Mouse (Mus musculus) brown adipose tissue, adult 24 weeks (tissue): ENCODE measurements around the gene Rapgef6. TPM values are rescaled to one million over a fixed set of nuclear protein-coding genes. Genes with fewer than 3 reads are reported as not detected.

Experiments used
- H3K27ac ChIP-seq: fragments of 200-500 bp; replicated peaks from 2 replicates; pipeline ENCODE4 v1.5.1; 2012; ENCODE audit warnings: low read depth, mild to moderate bottlenecking, low read length
- H3K4me1 ChIP-seq: fragments of 200-500 bp; 2 replicates; pipeline ENCODE4 v1.6.1; 2012; ENCODE audit warnings: low read length, mixed read lengths; ENCODE audit not compliant: control insufficient read depth, insufficient read depth, insufficient read length
- H3K4me3 ChIP-seq: fragments of 200-500 bp; 2 replicates; pipeline ENCODE4 v1.5.1; 2012; ENCODE audit warnings: low read depth, mild to moderate bottlenecking, low read length, moderate library complexity; ENCODE audit not compliant: insufficient read depth
- polyA plus RNA-seq: library from polyadenylated mRNA; stranded (reverse); fragments of >200 nt; gene quantifications from 2 replicates; pipeline ENCODE4 v1.2.4, GENCODE M21; 2012; ENCODE audit not compliant: missing spikeins, insufficient read depth, insufficient read length

The Rapgef6 gene
- polyA plus RNA-seq, 1 experiment = 7.6 TPM

GRCm38 (mm10) chr11:54694291-54694690 lies 171.6 kb downstream of the Rapgef6 start:
- no peak overlapping the region for H3K27ac ChIP-seq
- no peak overlapping the region for H3K4me3 ChIP-seq
- 0 out of 2 replicates have a peak, but pooled peaks cover 2% of the 10 kb centered on the region for H3K4me1 ChIP-seq

GRCm38 (mm10) chr11:54695951-54696350 lies 173.3 kb downstream of the Rapgef6 start:
- 0 out of 2 replicates have a peak, but pooled peaks cover 1% of the 10 kb centered on the region for H3K4me1 ChIP-seq

DNA sequence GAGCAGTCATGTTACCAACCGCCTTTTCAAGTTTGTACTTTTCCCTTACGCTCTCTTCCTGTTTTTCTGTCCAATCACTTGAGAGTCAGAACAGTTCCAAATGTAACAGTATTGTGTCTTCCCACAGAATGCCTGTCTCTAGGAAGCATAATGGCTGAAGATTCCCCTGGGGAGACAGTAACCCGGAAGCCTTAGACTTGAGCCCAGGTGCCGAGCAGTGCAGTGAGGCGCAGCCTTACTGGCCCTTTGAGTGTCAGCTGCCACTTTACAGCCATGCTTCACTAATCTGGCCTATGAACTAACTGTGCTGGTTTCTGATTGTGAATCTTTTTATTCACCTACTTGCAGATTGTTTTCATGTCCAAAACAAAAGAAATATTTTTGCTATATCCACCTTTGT lies 175.0 kb downstream of the Rapgef6 start:
- no peak overlapping the region for H3K4me3 ChIP-seq
- H3K4me1 ChIP-seq = no peaks in the 10 kb centered on the region
- H3K27ac ChIP-seq = no peak overlapping the region

More at GRCm38 (mm10) chr11:54695951-54696350, 173.3 kb downstream of the Rapgef6 start:
- Histone ChIP-seq H3K27ac (no peak overlapping the region), H3K4me3 (no peak overlapping the region)

- no peak overlapping the region for H3K27ac ChIP-seq
- H3K4me1 ChIP-seq = no peaks in the 10 kb centered on the region
- no peak overlapping the region for H3K4me3 ChIP-seq
Measured at GRCm38 (mm10) chr11:54698636-54699035, 176.0 kb downstream of the Rapgef6 start.

GRCm38 (mm10) chr11:54699972-54700371 lies 177.3 kb downstream of the Rapgef6 start:
- no peak overlapping the region for H3K27ac ChIP-seq
- no peaks in the 10 kb centered on the region for H3K4me1 ChIP-seq
- no peak overlapping the region for H3K4me3 ChIP-seq

GRCm38 (mm10) chr11:54701848-54702247 lies 179.2 kb downstream of the Rapgef6 start:
- Histone ChIP-seq H3K27ac (no peak overlapping the region), H3K4me3 (no peak overlapping the region), H3K4me1 (no peaks in the 10 kb centered on the region)

DNA sequence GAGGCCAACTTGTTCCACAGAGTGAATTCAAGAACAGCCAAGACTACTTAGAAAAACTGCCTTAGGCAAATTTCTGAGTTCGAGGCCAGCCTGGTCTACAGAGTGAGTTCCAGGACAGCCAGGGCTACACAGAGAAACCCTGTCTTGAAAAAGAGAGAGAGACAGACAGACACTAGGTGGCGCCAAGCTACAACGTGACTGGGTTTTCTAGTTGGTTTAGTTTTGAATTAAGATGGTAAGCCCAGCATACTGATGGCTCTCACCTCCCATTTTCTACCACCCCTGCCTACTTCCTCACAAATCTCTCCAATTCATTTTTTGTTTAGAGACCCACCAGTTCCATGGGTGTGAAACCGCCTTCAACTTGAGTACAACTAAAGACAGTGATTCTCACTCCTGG lies 180.7 kb downstream of the Rapgef6 start:
- no peak overlapping the region for H3K4me3 ChIP-seq
- H3K27ac ChIP-seq = no peak overlapping the region
- H3K4me1 ChIP-seq = no peaks in the 10 kb centered on the region

GRCm38 (mm10) chr11:54708153-54708552 lies 185.5 kb downstream of the Rapgef6 start:
- 0 out of 2 replicates have a peak, but pooled peaks cover 3% of the 10 kb centered on the region for H3K4me1 ChIP-seq
- H3K4me3 ChIP-seq = no peak overlapping the region
- no peak overlapping the region for H3K27ac ChIP-seq

DNA sequence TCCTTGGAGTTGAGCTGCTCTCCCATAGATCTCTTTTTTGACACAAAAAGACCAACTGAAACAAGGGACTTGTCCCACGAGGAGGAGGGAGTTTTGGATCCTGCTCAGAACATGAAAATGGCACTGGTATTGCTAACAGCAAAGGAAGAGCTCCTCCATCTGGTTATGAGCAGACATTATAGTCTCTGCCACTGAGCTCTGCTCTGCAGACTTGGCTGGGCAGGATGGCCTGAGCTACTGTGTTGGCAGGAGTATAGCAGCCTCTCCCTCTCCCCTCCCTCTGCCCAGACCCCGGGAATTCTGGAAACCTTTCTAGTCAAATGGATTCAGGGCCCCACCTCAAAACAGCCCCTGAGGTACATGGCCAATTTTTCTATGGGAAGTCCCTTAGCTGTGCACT lies 187.0 kb downstream of the Rapgef6 start:
- no peak overlapping the region for H3K27ac ChIP-seq
- 0 out of 2 replicates have a peak, but pooled peaks cover 3% of the 10 kb centered on the region for H3K4me1 ChIP-seq
- H3K4me3 ChIP-seq = no peak overlapping the region

DNA sequence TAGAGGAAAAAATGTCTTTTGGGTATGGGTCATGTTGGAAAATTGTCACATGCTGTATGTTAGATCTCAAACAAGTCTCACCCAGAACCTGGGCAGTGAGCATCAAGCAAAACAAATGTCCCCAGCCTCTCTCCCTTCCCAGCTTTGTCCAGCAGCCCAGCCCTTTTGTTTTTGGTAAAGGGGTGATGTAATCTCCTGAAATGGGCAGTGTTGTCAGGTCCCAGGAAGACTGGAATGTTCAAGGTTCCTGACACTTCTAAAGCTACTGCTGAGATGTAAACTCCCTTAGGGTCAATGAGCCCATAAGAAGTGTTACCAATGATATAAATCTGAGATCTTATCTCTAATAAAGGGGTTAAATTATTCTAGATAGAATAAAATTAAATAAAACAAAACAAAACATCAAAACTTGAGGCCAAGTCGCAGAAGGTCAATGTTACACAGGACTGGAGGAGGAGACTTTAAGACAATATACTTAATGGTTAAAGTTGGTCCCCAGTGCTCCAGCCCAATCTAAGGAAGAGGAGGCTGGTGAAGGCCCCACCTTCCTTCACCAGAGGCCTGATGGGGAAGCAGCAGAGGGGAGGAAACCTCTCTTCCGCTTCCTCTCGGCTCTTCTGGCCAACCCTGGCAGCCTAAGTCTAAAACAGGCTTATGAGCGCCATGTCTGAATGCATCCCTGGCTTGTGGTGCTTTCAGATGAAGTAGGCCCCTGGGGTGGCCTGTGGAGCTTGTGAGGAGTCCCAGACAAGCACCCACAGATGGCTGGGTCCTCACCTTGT lies 188.1 kb downstream of the Rapgef6 start:
- Histone ChIP-seq H3K4me3 (no peak overlapping the region), H3K27ac (no peak overlapping the region), H3K4me1 (0 out of 2 replicates have a peak, but pooled peaks cover 3% of the 10 kb centered on the region)

DNA sequence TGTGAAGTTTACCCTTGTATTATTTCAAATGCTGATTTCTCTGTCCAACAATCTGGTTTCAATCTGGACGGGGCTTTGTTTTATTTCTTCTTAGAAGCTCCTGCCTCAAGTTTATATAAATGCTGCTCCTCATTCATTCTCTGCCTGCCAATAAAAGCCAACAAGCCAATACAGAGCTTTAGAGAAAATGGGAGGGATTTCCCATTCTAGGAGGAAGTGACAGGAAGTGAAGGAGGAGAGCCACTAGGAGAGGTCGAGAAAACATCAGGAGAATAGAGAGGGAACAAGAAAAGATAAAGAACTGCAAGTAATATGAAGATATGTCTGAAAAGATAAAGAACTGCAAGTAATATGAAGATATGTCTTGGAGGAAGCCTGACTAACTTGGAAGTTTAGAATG lies 190.2 kb downstream of the Rapgef6 start:
- Histone ChIP-seq H3K27ac (no peak overlapping the region), H3K4me1 (0 out of 2 replicates have a peak, but pooled peaks cover 3% of the 10 kb centered on the region)

DNA sequence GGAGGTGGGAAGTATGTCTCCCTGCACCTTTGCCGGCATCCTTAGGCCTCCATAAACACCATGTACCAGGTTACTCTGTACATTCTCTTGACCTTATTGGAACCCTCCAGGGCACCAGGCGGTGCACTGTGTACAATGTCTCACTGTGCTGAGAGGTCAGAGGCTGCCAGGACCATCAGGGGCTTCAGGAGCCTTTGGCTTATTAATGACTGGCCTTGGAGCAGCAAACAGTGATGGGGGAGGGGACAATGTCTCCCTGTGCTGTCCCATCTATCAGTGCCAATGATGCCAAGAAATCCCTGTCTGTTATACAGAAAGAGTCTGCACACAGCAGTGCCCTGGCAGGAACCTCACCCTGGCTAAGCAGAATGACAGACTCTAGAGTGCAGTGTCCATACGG lies 195.2 kb downstream of the Rapgef6 start:
- H3K4me1 ChIP-seq = no peaks in the 10 kb centered on the region
- H3K27ac ChIP-seq = no peak overlapping the region
- no peak overlapping the region for H3K4me3 ChIP-seq

More for the DNA sequence above, 190.2 kb downstream of the Rapgef6 start:
- no peak overlapping the region for H3K4me3 ChIP-seq

DNA sequence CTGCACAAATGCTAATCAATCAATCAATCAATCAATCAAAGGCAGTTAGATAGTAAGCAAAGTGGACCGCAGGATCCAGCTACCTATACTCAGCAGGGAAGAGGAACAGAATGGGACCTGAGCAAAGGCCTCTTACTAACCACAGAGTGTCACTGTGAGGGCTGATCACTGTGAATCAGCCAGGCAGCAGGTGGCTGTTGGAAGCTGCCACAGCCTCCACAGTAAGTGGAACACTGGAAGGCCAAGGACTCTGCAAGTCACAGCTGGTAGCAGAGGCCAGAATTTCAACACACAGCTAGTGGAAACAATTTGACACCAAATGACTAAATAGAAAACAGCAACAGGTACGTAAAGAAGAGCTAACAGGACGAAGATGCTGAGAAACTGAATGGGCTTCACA lies 196.0 kb downstream of the Rapgef6 start:
- no peak overlapping the region for H3K27ac ChIP-seq
- H3K4me1 ChIP-seq = no peaks in the 10 kb centered on the region
- H3K4me3 ChIP-seq = no peak overlapping the region

DNA sequence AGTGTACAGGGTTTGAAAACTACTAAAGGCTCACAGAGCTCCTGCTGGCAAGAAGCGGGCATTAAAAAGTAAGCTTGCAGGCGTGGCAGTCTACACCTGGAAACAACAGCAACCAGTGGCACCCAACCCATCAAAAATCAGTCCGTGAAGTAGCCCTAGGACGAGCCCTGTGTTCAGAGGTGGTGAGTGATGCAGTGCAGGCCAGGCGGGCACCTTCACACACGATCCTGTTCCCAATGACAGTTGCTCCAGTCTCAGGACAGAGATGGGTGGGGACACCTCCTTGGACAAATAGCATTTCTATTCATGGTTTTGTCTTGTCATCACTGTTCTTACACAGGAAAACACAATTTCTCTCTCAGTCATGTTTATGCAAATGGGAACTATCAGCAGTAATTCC lies 199.4 kb downstream of the Rapgef6 start:
- H3K4me3 ChIP-seq = no peak overlapping the region
- no peak overlapping the region for H3K27ac ChIP-seq
- H3K4me1 ChIP-seq = peaks cover 10% of the 10 kb centered on the region

DNA sequence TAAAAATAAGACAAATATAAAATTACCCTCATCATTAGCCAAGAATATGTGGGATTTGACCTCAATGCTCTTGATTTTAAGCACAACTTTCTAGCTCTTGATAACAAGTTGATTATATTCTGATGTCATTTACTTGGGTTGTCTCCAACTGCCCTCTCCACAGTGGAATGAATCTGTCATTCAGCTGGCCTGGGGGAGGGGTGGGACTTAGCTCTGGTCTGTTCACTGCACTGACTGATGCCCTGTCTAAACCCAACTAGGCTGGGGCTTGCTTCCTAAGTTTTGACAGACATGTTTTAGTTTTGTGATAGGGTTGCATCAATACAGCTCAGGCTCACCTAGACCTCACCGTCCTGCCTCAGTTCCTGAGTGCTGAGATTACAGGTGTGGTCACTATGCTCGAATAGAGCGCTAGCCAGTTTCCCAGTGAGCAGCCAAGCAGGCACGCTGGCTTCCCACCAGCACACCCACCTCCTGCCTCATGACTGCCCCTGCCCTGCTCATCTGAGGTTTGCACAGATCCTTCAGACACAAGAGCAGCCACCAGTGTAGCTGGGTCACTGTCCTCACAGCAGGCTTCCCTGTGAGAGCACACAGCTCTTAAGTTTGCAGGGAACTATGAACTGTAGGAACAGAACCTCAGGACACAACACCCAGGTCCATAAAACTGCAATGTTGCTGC lies 201.8 kb downstream of the Rapgef6 start:
- Histone ChIP-seq H3K4me3 (no peak overlapping the region), H3K27ac (no peak overlapping the region), H3K4me1 (peaks cover 15% of the 10 kb centered on the region)
